Mouse (Mus musculus): ENCODE measurements around the gene Klhl8. TPM values are rescaled to one million over a fixed set of nuclear protein-coding genes. Genes with fewer than 3 reads are reported as not detected.
A peak's percentile ranks its signal among the peaks of the same experiment; 100 is the strongest.

Klhl8 gene
- polyA plus RNA-seq, 1 experiment: 0.84 TPM

GRCm38 (mm10) chr5:103845418-103846153 lies 65.5 kb downstream of the Klhl8 start:
- H3K4me3 ChIP-seq (ENCODE audit: low read depth, low read length): no peak overlapping the region
- no peak overlapping the region for H3K27ac ChIP-seq (ENCODE audit: insufficient read depth, low read depth, low read length)
- no peaks in the 10 kb centered on the region for H3K27me3 ChIP-seq (ENCODE audit: control insufficient read depth, insufficient read depth, low read length)
- TF ChIP-seq CTCF (IDR thresholded peaks at IDR 0.05; ENCODE audit: extremely low read depth, insufficient read length, insufficient replicate concordance, low read depth, low read length) (no peak), POLR2A (IDR thresholded peaks at IDR 0.05; ENCODE audit: low read depth, low read length) (no peak)
- 89% methylated on average over 19 of the region's 19 CpGs for WGBS
- H3K4me1 ChIP-seq (ENCODE audit: control insufficient read depth, insufficient read depth, insufficient read length, low read length): no peaks in the 10 kb centered on the region
- peaks cover 81% of the 10 kb centered on the region for H3K36me3 ChIP-seq (ENCODE audit: control insufficient read depth, insufficient read depth, low read length)

GRCm38 (mm10) chr5:103843938-103844337 lies 67.1 kb downstream of the Klhl8 start:
- Histone ChIP-seq H3K4me1 (ENCODE audit: control insufficient read depth, insufficient read depth, insufficient read length, low read length) (no peaks in the 10 kb centered on the region), H3K4me3 (ENCODE audit: low read depth, low read length) (no peak overlapping the region), H3K27ac (ENCODE audit: insufficient read depth, low read depth, low read length) (no peak overlapping the region), H3K36me3 (ENCODE audit: control insufficient read depth, insufficient read depth, low read length) (peaks cover 79% of the 10 kb centered on the region), H3K27me3 (ENCODE audit: control insufficient read depth, insufficient read depth, low read length) (no peaks in the 10 kb centered on the region)
- 65% methylated on average over 1 of the region's 1 CpGs for WGBS
- TF ChIP-seq CTCF (IDR thresholded peaks at IDR 0.05; ENCODE audit: extremely low read depth, insufficient read length, insufficient replicate concordance, low read depth, low read length): peak; percentile 50; the same call in 1 of the 2 replicates
- no peak for TF ChIP-seq POLR2A (IDR thresholded peaks at IDR 0.05; ENCODE audit: low read depth, low read length)

GRCm38 (mm10) chr5:103839265-103839626 lies 71.8 kb downstream of the Klhl8 start:
- 68% methylated on average over 3 of the region's 3 CpGs for WGBS
- no peaks in the 10 kb centered on the region for H3K4me1 ChIP-seq (ENCODE audit: control insufficient read depth, insufficient read depth, insufficient read length, low read length)
- H3K4me3 ChIP-seq (ENCODE audit: low read depth, low read length): no peak overlapping the region
- H3K27ac ChIP-seq (ENCODE audit: insufficient read depth, low read depth, low read length): no peak overlapping the region
- H3K27me3 ChIP-seq (ENCODE audit: control insufficient read depth, insufficient read depth, low read length): no peaks in the 10 kb centered on the region
- peaks cover 60% of the 10 kb centered on the region for H3K36me3 ChIP-seq (ENCODE audit: control insufficient read depth, insufficient read depth, low read length)
- TF ChIP-seq CTCF (IDR thresholded peaks at IDR 0.05; ENCODE audit: extremely low read depth, insufficient read length, insufficient replicate concordance, low read depth, low read length): no peak
- no peak for TF ChIP-seq POLR2A (IDR thresholded peaks at IDR 0.05; ENCODE audit: low read depth, low read length)

DNA sequence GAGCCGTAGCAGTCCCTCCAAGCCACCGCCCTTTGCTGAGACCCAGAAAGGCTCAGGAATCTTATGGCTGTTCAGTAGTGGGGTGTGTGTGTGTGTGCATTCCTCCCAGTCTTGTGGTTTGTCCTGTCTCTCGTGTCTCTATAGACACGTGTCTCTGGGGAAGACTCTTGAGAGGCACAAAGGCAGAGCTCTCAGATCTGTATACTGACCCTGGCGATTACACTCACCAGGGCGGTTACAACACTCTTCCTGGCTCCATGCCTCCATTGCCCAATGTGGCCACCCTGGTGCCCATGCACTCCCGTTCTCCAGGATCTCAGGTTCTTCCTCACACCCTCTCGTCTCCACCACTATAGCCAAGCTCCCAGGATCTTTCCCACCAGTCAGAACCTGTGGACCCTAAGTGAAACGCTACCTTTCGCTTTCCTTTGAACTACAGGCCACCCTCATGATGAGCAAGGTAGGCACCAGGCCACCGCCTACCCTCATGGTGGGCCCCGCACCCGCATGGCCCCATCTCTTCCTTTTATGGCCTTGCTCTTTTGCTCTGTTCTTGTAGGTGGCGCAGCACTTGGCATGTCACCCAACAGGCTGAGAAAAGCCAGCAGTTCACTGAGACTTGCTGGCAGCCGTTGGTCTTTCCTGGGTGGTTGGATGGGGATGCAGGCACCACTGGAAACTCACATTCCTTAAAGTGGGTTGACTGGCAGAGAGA lies 72.4 kb downstream of the Klhl8 start:
- no peaks in the 10 kb centered on the region for H3K4me1 ChIP-seq (ENCODE audit: control insufficient read depth, insufficient read depth, insufficient read length, low read length)
- H3K27me3 ChIP-seq (ENCODE audit: control insufficient read depth, insufficient read depth, low read length): no peaks in the 10 kb centered on the region
- WGBS: 80% methylated on average over 15 of the region's 15 CpGs
- H3K27ac ChIP-seq (ENCODE audit: insufficient read depth, low read depth, low read length): no peak overlapping the region
- peaks cover 60% of the 10 kb centered on the region for H3K36me3 ChIP-seq (ENCODE audit: control insufficient read depth, insufficient read depth, low read length)
- TF ChIP-seq CTCF (IDR thresholded peaks at IDR 0.05; ENCODE audit: extremely low read depth, insufficient read length, insufficient replicate concordance, low read depth, low read length): no peak
- TF ChIP-seq POLR2A (IDR thresholded peaks at IDR 0.05; ENCODE audit: low read depth, low read length): no peak
- no peak overlapping the region for H3K4me3 ChIP-seq (ENCODE audit: low read depth, low read length)

DNA sequence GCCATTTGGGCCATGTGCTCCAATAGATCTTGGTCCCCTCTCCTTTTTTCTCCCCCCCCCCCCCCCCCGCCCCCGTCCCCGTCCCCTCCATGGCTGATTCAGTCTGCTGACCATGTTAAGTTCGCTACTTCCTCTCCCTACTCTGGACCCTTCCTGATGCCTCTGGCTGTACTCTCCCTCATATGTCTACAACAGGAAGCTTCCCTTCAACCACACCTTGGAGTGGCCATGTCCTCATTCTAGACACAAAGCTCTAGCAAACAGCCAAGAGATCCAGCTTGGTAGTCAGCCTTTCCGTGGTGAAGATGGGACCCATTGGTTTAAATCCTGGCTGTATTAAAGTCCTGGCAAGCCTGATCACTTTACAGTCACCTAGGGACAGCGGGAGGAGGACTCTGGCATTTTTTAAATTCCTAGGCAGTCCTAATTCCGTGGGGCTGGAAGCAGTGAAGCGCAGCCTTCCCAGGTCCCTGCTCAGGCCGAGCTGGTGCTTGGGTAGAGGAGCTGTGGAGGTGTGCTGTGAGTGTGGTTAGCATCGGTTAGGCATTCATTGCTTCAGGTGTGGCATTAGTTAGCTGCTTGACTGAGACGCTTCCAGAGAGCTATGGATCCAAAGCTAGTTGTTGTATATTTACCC lies 74.8 kb downstream of the Klhl8 start:
- no peak overlapping the region for H3K4me3 ChIP-seq (ENCODE audit: low read depth, low read length)
- H3K27me3 ChIP-seq (ENCODE audit: control insufficient read depth, insufficient read depth, low read length): no peaks in the 10 kb centered on the region
- no peak overlapping the region for H3K27ac ChIP-seq (ENCODE audit: insufficient read depth, low read depth, low read length)
- TF ChIP-seq CTCF (IDR thresholded peaks at IDR 0.05; ENCODE audit: extremely low read depth, insufficient read length, insufficient replicate concordance, low read depth, low read length): no peak
- no peak for TF ChIP-seq POLR2A (IDR thresholded peaks at IDR 0.05; ENCODE audit: low read depth, low read length)
- H3K36me3 ChIP-seq (ENCODE audit: control insufficient read depth, insufficient read depth, low read length): peaks cover 59% of the 10 kb centered on the region
- 77% methylated on average over 11 of the region's 11 CpGs for WGBS
- no peaks in the 10 kb centered on the region for H3K4me1 ChIP-seq (ENCODE audit: control insufficient read depth, insufficient read depth, insufficient read length, low read length)

DNA sequence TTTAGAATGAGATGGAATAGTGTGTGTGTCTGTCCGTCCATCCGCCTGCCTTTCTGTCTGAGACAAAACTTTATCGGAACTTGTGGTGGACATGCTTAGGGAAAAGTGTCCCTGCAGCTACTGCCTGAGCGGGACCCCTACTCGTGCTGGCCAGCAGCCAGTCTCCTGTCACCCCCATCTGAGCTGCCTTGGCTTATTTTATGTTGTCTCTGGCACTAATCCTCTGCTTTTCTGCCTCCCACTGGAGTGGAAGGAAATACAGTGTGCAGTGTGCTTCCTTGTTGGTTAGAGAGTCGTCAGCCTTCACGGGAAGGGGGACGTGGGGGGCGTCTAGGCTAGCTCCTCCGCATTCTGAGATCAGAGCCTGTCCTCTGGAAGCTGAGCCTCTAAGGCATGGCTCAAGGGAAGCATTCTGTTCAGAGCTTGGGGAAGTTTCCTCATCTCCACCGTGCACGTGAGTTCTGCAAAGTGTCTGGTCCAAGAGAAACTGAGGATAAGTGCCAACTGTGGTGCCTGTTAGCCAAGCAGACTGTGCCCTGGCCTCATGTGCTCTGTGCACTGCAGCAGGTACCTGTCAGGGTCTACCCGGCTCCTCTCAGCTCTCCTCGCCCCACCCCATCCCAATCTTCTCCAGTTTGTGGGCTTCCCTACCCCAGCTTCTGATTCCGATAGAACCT lies 75.5 kb downstream of the Klhl8 start:
- no peaks in the 10 kb centered on the region for H3K4me1 ChIP-seq (ENCODE audit: control insufficient read depth, insufficient read depth, insufficient read length, low read length)
- H3K36me3 ChIP-seq (ENCODE audit: control insufficient read depth, insufficient read depth, low read length): peaks cover 57% of the 10 kb centered on the region
- TF ChIP-seq CTCF (IDR thresholded peaks at IDR 0.05; ENCODE audit: extremely low read depth, insufficient read length, insufficient replicate concordance, low read depth, low read length) (no peak), POLR2A (IDR thresholded peaks at IDR 0.05; ENCODE audit: low read depth, low read length) (no peak)
- H3K4me3 ChIP-seq (ENCODE audit: low read depth, low read length): no peak overlapping the region
- no peak overlapping the region for H3K27ac ChIP-seq (ENCODE audit: insufficient read depth, low read depth, low read length)
- no peaks in the 10 kb centered on the region for H3K27me3 ChIP-seq (ENCODE audit: control insufficient read depth, insufficient read depth, low read length)
- 88% methylated on average over 15 of the region's 15 CpGs for WGBS

Data from small intestine, adult 2 months (tissue).